Mouse (Mus musculus) liver, embryonic 14.5 days (tissue): Measurements from ENCODE around the gene Vegfd. TPM values are rescaled to one million over a fixed set of nuclear protein-coding genes. Genes with fewer than 3 reads are reported as not detected.

Experiments used
- ATAC-seq: fragments of 200-750 bp; cut with Nextera tagmentation; 2 replicates; pipeline ENCODE4 v1.8.0; 2017; ENCODE audit warnings: moderate number of reproducible peaks, mild to moderate bottlenecking, moderate library complexity; ENCODE audit not compliant: insufficient read depth
- DNase-seq, 3 experiments: peaks; one replicate each; pipeline ENCODE4 v3.0.0-alpha.2; 2012 to 2013; ENCODE audit warnings: low read depth in 3 of 3, low spot score in 3 of 3
- H3K27ac ChIP-seq: fragments of 300-500 bp; sonication (generic); 2 replicates; pipeline ENCODE4 v1.5.1; 2014; ENCODE audit warnings: moderate library complexity, mild to moderate bottlenecking, control low read depth, inconsistent platforms
- H3K27me3 ChIP-seq: fragments of 300-500 bp; sonication (generic); 2 replicates; pipeline ENCODE4 v1.6.1; 2014; ENCODE audit warnings: mild to moderate bottlenecking, low read length, moderate library complexity; ENCODE audit not compliant: control insufficient read depth, insufficient read depth
- H3K36me3 ChIP-seq: fragments of 300-500 bp; sonication (generic); replicated peaks from 2 replicates; pipeline ENCODE4 v1.6.1; 2014; ENCODE audit warnings: low read depth; ENCODE audit not compliant: control insufficient read depth, insufficient read depth
- H3K4me1 ChIP-seq, 2 experiments: fragments of 200-500 bp in 1 of 2; fragments of 300-500 bp in 1 of 2; sonication (generic) in 1 of 2; replicated peaks; 2 replicates each; pipeline ENCODE4 v1.6.1; 2012 to 2014; ENCODE audit warnings: antibody characterized with exemption in 1 of 2, inconsistent platforms in 1 of 2, low read length in 1 of 2; ENCODE audit not compliant: control insufficient read depth in 2 of 2, insufficient read depth in 2 of 2
- H3K4me2 ChIP-seq: fragments of 300-500 bp; sonication (generic); 2 replicates; pipeline ENCODE4 v1.6.1; 2014; ENCODE audit warnings: low read depth, mild to moderate bottlenecking, control low read depth, moderate library complexity
- H3K4me3 ChIP-seq, 2 experiments: fragments of 200-500 bp in 1 of 2; fragments of 300-500 bp in 1 of 2; sonication (generic) in 1 of 2; 2 replicates each; pipeline ENCODE4 v1.5.1; 2012 to 2014; ENCODE audit warnings: low read depth in 2 of 2, low read length in 2 of 2, mild to moderate bottlenecking in 2 of 2, control low read depth in 1 of 2, inconsistent platforms in 1 of 2, moderate library complexity in 1 of 2; ENCODE audit not compliant: insufficient read depth in 1 of 2
- H3K9ac ChIP-seq: fragments of 300-500 bp; sonication (generic); replicated peaks from 2 replicates; pipeline ENCODE4 v1.6.1; 2014; ENCODE audit warnings: mild to moderate bottlenecking, control low read depth, moderate library complexity
- H3K9me3 ChIP-seq: fragments of 300-500 bp; sonication (generic); 2 replicates; pipeline ENCODE4 v1.6.1; 2016; ENCODE audit warnings: low read length, mixed read lengths; ENCODE audit not compliant: control insufficient read depth
- CTCF ChIP-seq: IDR thresholded peaks from 2 replicates; pipeline ENCODE4 v1.5.1; 2016; ENCODE audit warnings: antibody characterized with exemption, low read depth, control low read depth
- EP300 ChIP-seq: IDR thresholded peaks from 2 replicates; pipeline ENCODE4 v1.6.1; 2016; ENCODE audit warnings: antibody characterized with exemption, low read depth
- WGBS: fragments of 180-500 bp; shearing (Covaris S2); extraction: QIAGEN DNeasy Blood & Tissue Kit; methylation state at CpG from one replicate; pipeline ENCODE4 v1.1.7; 2014; ENCODE audit not compliant: insufficient replicate concordance; 5-methylcytosine and 5-hydroxymethylcytosine counted together
- polyA plus RNA-seq, 2 experiments: library from polyadenylated mRNA; depleted of rRNA in 1 of 2; stranded (reverse) in 1 of 2; unstranded in 1 of 2; fragments of >200 nt; fragmentation: Nextera tagmentation in 1 of 2; extraction: Ambion mirVana in 1 of 2; gene quantifications; 2 replicates each; pipeline versions ENCODE4 v1.2.1 to v1.2.3; 2012 to 2014

Gene Vegfd
- polyA plus RNA-seq, 2 experiments, result 0.69 to 1.0 TPM

- Histone ChIP-seq H3K36me3 (no peaks in the 10 kb centered on the region), H3K4me3 (no peak overlapping the region), H3K9me3 (no peaks in the 10 kb centered on the region), H3K4me2 (no peak overlapping the region), H3K4me1 (no peaks in the 10 kb centered on the region), H3K27me3 (no peaks in the 10 kb centered on the region), H3K9ac (no peak overlapping the region), H3K27ac (no peak overlapping the region)
- no peak for DNase-seq
- ATAC-seq, result no peak
- no peak for TF ChIP-seq EP300
- TF ChIP-seq CTCF, result no peak
- WGBS, result 56% methylated on average over 4 of the region's 4 CpGs
Measured at GRCm38 (mm10) chrX:164379721-164380120, 6.5 kb downstream of the Vegfd start.

GRCm38 (mm10) chrX:164381618-164382408, 8.6 kb downstream of the Vegfd start:
- no peaks in the 10 kb centered on the region for H3K36me3 ChIP-seq
- WGBS, result 11% methylated on average over 31 of the region's 33 CpGs

GRCm38 (mm10) chrX:164394091-164394490, 20.9 kb downstream of the Vegfd start:
- ATAC-seq, result no peak
- no peaks in the 10 kb centered on the region for H3K27me3 ChIP-seq
- H3K4me3 ChIP-seq, result no peak overlapping the region
- no peaks in the 10 kb centered on the region for H3K4me1 ChIP-seq
- H3K9me3 ChIP-seq, result no peaks in the 10 kb centered on the region
- TF ChIP-seq CTCF, result no peak
- no peak for TF ChIP-seq EP300
- no peak overlapping the region for H3K4me2 ChIP-seq
- H3K36me3 ChIP-seq, result no peaks in the 10 kb centered on the region
- no peak overlapping the region for H3K27ac ChIP-seq
- WGBS, result 57% methylated on average over 4 of the region's 4 CpGs
- no peak overlapping the region for H3K9ac ChIP-seq
- no peak for DNase-seq

More at GRCm38 (mm10) chrX:164381618-164382408, 8.6 kb downstream of the Vegfd start:
- Histone ChIP-seq H3K9me3 (no peaks in the 10 kb centered on the region), H3K4me3 (peak overlapping the region; percentile 27 to 33; a peak in 3 of 4 replicates), H3K4me2 (peak overlapping the region; percentile 66), H3K9ac (no peak overlapping the region), H3K27me3 (no peaks in the 10 kb centered on the region), H3K4me1 (no peaks in the 10 kb centered on the region), H3K27ac (no peak overlapping the region)
- ATAC-seq, result peak; percentile 97
- peak; percentile 48 to 63 (median 59) for DNase-seq
- TF ChIP-seq EP300, result no peak
- TF ChIP-seq CTCF, result no peak

GRCm38 (mm10) chrX:164398456-164398855, 25.3 kb downstream of the Vegfd start:
- ATAC-seq, result no peak
- Histone ChIP-seq H3K9ac (no peak overlapping the region), H3K27ac (no peak overlapping the region), H3K36me3 (no peaks in the 10 kb centered on the region), H3K4me3 (no peak overlapping the region), H3K27me3 (no peaks in the 10 kb centered on the region), H3K4me1 (no peaks in the 10 kb centered on the region), H3K9me3 (no peaks in the 10 kb centered on the region), H3K4me2 (no peak overlapping the region)
- TF ChIP-seq EP300 (no peak), CTCF (peak; percentile 30; the same call in 1 of the 2 replicates)
- no peak for DNase-seq
- WGBS, result 42% methylated on average over 3 of the region's 3 CpGs

- no peaks in the 10 kb centered on the region for H3K36me3 ChIP-seq
- TF ChIP-seq CTCF (no peak), EP300 (no peak)
Measured at GRCm38 (mm10) chrX:164405080-164405649, 32.0 kb downstream of the Vegfd start.

More at GRCm38 (mm10) chrX:164405080-164405649, 32.0 kb downstream of the Vegfd start:
- H3K4me2 ChIP-seq, result no peak overlapping the region
- no peaks in the 10 kb centered on the region for H3K4me1 ChIP-seq
- no peaks in the 10 kb centered on the region for H3K9me3 ChIP-seq
- no peak overlapping the region for H3K4me3 ChIP-seq
- no peak overlapping the region for H3K9ac ChIP-seq
- DNase-seq (no peak), ATAC-seq (no peak)
- H3K27me3 ChIP-seq, result no peaks in the 10 kb centered on the region
- no peak overlapping the region for H3K27ac ChIP-seq
